Mouse (Mus musculus) testis, adult 2 months (tissue): ENCODE data around the gene Trip11.

Source experiments
- CTCF ChIP-seq: fragments of 200-500 bp; IDR thresholded peaks from 2 replicates; pipeline ENCODE4 v1.5.1; 2012; ENCODE audit warnings: low read depth, mild to moderate bottlenecking, inconsistent platforms, low read length, moderate library complexity; ENCODE audit not compliant: control insufficient read depth, insufficient read depth, insufficient replicate concordance
- POLR2A ChIP-seq: fragments of 200-500 bp; IDR thresholded peaks from 2 replicates; pipeline ENCODE4 v1.6.1; 2012; ENCODE audit warnings: low read depth, mild to moderate bottlenecking, inconsistent platforms, low read length, moderate library complexity; ENCODE audit not compliant: control insufficient read depth

DNA sequence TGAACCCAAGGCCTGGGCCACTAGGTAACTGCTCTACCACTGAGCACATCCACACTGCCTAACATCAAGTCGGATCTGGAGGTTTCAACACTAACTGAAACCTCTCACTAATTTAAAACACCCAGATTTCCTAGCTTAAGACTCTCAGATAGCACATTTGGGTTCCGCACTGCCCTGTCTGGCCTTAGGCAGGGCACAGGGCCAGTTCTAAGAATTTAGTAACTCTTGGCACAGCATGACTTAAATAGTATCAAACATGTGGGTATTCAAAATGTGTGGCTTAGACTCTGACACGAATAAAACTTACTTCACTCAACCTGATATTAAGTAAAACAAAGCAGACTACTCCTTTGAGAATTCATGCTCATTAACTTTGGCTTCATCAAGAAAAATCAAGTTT lies 6.8 kb upstream of the Trip11 start:
- no peak for TF ChIP-seq CTCF
- no peak for TF ChIP-seq POLR2A
